Mouse (Mus musculus): Measurements from ENCODE around the gene 2310033P09Rik. TPM values are rescaled to one million over a fixed set of nuclear protein-coding genes. Genes with fewer than 3 reads are reported as not detected.
"Not testable (repeated sequence)": the region's sequence is repeated elsewhere in the genome, so short reads cannot be mapped to it uniquely, and the experiment has no call there.

The 2310033P09Rik gene
- polyA plus RNA-seq, 1 experiment from 2014 or later = 25.0 TPM

DNA sequence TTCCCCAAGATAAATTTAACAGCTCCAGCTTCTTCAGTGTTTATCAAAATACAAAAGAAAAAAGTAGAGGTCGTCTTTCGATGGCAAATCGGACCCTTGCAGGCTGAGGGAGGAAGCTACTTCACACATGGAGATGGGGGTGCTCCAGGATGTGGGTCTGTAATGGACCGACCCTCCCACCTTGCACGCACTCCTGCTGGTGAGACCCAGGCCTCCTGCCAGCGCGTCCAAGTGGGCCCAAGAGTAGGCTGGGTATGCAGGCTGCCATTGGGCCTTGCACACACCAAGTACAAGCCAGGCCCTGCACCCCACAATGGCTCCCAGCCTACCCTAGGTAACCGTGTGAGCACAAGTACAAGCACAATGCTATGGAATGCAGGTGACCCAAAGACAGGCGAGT, 3.4 kb downstream of the 2310033P09Rik start:
- 93% methylated on average over 8 of the region's 9 CpGs for WGBS

DNA sequence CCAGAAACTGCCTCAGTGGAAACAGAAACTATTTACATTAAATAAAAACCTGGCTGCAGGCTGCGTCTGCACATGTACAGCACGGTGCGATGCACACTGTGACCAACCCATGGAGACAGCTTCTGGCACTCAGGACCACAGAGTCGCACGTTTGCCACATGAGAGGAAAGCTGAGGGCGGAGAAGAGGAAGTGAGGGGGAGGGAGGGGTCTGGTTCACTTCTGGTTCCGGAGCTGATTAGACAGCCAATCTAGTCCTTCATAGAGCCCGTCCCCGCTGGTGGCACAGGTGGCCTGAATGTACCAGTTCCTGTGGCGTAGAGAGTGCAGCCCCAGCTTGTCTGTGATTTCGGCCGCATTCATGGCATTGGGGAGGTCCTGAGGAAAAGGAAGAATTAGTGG, 4.2 kb downstream of the 2310033P09Rik start:
- not testable (repeated sequence) for H3K4me2 ChIP-seq (replicated peaks); H3K27me3 ChIP-seq (ENCODE audit: control insufficient read depth, insufficient read depth, low read length); H3K27ac ChIP-seq; H3K9ac ChIP-seq; ATAC-seq (ENCODE audit: low FRiP score); DNase-seq (ENCODE audit: low spot score); H3K4me3 ChIP-seq (replicated peaks; ENCODE audit: low read length); H3K9me3 ChIP-seq (ENCODE audit: control insufficient read depth, low read length)
- Histone ChIP-seq H3K4me1 (replicated peaks; ENCODE audit: control insufficient read depth, insufficient read depth, low read length) (peaks cover 17% of the 10 kb centered on the region), H3K36me3 (replicated peaks; ENCODE audit: control insufficient read depth, insufficient read depth) (peaks cover 47% of the 10 kb centered on the region)
- 85% methylated on average over 12 of the region's 12 CpGs for WGBS

More for the DNA sequence above, 3.4 kb downstream of the 2310033P09Rik start:
- not testable (repeated sequence) for ATAC-seq (ENCODE audit: low FRiP score); H3K9me3 ChIP-seq (ENCODE audit: control insufficient read depth, low read length); H3K9ac ChIP-seq; H3K4me3 ChIP-seq (replicated peaks; ENCODE audit: low read length); H3K27me3 ChIP-seq (ENCODE audit: control insufficient read depth, insufficient read depth, low read length); H3K27ac ChIP-seq; H3K4me2 ChIP-seq (replicated peaks); DNase-seq (ENCODE audit: low spot score)
- H3K4me1 ChIP-seq (replicated peaks; ENCODE audit: control insufficient read depth, insufficient read depth, low read length) = peaks cover 17% of the 10 kb centered on the region
- H3K36me3 ChIP-seq (replicated peaks; ENCODE audit: control insufficient read depth, insufficient read depth) = peaks cover 53% of the 10 kb centered on the region

DNA sequence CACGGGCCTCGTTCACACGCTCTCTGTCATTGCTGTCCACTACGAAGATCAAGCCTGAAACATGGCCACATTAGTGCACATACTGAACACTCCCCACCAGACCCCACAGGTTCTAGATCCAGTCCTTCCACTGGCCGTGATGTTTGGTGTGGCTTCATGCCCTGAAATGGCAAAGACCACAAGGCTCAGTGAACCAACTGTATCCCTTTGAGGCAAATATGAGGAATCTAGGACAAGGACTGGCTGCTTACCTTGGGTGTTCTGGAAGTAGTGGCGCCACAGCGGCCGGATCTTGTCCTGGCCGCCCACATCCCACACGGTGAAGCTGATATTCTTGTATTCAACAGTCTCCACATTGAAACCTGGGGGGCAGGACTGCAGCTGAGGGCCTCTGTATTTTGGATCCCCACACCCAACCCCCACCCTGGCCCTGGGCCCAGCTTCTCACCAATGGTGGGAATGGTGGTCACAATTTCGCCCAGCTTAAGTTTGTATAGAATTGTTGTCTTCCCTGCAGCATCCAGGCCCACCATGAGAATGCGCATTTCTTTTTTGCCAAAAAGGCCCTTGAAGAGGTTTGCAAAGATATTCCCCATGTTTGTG, 4.9 kb downstream of the 2310033P09Rik start:
- WGBS = 92% methylated on average over 12 of the region's 12 CpGs
- DNase-seq (ENCODE audit: low spot score) (no peak), ATAC-seq (ENCODE audit: low FRiP score) (no peak)
- Histone ChIP-seq H3K36me3 (replicated peaks; ENCODE audit: control insufficient read depth, insufficient read depth) (peaks cover 46% of the 10 kb centered on the region), H3K9me3 (ENCODE audit: control insufficient read depth, low read length) (no peaks in the 10 kb centered on the region), H3K27me3 (ENCODE audit: control insufficient read depth, insufficient read depth, low read length) (no peaks in the 10 kb centered on the region), H3K27ac (no peak overlapping the region), H3K4me2 (replicated peaks) (no peak overlapping the region), H3K4me1 (replicated peaks; ENCODE audit: control insufficient read depth, insufficient read depth, low read length) (peaks cover 12% of the 10 kb centered on the region), H3K9ac (no peak overlapping the region), H3K4me3 (replicated peaks; ENCODE audit: low read length) (no peak overlapping the region)

DNA sequence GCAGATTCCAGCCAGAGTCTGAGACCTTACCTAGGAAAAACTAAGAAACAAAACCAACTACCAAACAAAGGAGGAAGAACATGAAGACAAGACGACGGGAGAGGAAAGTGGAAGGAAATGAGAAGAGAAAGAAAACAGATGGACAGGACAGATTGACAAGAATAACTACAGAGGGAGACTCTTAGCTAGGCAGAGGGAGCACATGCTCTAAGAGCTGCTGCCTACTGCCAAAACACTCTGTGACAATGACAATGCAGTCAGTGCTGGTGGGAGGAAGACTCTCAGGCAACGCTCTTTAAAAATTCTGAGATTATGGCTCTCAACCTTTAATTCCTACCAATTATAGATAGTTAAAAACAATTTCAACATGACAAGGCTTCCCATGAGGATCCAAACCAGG, 8.8 kb downstream of the 2310033P09Rik start:
- WGBS = 88% methylated on average over 3 of the region's 3 CpGs

DNA sequence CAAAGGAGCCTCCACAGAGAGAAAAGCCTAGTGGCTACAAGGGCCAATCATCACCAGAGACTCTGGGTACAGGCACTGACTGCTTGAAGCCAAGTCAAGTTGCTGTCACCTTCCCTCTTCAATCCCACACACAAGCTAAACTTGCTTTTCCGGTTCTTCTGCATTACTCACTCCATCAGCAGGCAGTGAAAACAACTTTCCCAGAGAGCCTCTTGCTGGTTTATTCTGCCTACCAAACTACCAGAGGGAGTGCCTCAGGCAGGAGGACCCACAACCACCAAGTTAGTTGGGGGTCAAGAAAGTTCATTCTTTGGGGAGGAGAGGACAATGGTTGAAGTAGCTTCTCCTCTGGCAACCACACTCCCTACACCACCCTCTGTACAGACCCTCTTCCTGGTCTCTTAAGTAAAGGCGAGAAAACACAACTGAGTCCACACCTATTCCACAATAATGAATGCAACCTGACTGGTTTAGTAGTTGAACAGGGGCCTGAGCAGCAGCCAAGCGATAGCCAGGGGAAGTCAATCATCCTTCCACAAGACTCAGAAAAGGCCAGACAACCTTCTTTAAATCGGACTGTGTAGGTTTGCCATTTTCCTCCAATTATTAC, 10.4 kb downstream of the 2310033P09Rik start:
- WGBS = 91% methylated on average over 4 of the region's 4 CpGs
- no peak for DNase-seq (ENCODE audit: low spot score)

More for the DNA sequence above, 8.8 kb downstream of the 2310033P09Rik start:
- H3K4me1 ChIP-seq (replicated peaks; ENCODE audit: control insufficient read depth, insufficient read depth, low read length) = no peaks in the 10 kb centered on the region
- H3K36me3 ChIP-seq (replicated peaks; ENCODE audit: control insufficient read depth, insufficient read depth) = peaks cover 18% of the 10 kb centered on the region
- no peak overlapping the region for H3K4me2 ChIP-seq (replicated peaks)
- ATAC-seq (ENCODE audit: low FRiP score) (no peak), DNase-seq (ENCODE audit: low spot score) (no peak)
- H3K9ac ChIP-seq = no peak overlapping the region
- H3K27ac ChIP-seq = no peak overlapping the region
- no peak overlapping the region for H3K4me3 ChIP-seq (replicated peaks; ENCODE audit: low read length)
- no peaks in the 10 kb centered on the region for H3K9me3 ChIP-seq (ENCODE audit: control insufficient read depth, low read length)
- no peaks in the 10 kb centered on the region for H3K27me3 ChIP-seq (ENCODE audit: control insufficient read depth, insufficient read depth, low read length)

DNA sequence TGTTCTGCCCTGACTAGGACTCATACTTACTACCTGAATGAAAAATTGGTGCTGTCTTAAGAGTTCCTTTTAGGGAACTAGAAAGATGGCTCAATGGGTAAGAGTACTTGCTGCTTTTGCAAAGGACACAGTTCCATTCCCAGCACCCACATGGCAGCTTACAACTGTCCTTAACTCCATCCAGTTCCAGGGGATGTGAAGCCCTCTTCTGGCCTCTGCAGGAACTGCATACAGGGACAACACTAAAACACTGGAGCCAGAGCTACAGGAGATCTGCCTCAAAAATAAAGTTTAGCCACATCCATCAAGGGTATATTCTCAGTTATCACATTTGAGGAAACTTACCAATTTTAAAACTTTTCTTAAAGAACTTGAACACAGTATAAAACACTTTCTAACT, 10.9 kb downstream of the 2310033P09Rik start:
- ATAC-seq (ENCODE audit: low FRiP score) = no peak
- Histone ChIP-seq H3K27me3 (ENCODE audit: control insufficient read depth, insufficient read depth, low read length) (no peaks in the 10 kb centered on the region), H3K27ac (no peak overlapping the region), H3K4me1 (replicated peaks; ENCODE audit: control insufficient read depth, insufficient read depth, low read length) (no peaks in the 10 kb centered on the region), H3K9ac (no peak overlapping the region), H3K9me3 (ENCODE audit: control insufficient read depth, low read length) (no peaks in the 10 kb centered on the region), H3K36me3 (replicated peaks; ENCODE audit: control insufficient read depth, insufficient read depth) (0 out of 2 replicates have a peak, but pooled peaks cover 4% of the 10 kb centered on the region), H3K4me3 (replicated peaks; ENCODE audit: low read length) (no peak overlapping the region), H3K4me2 (replicated peaks) (no peak overlapping the region)
- DNase-seq (ENCODE audit: low spot score) = no peak

More for the DNA sequence above, 10.4 kb downstream of the 2310033P09Rik start:
- Histone ChIP-seq H3K9ac (no peak overlapping the region), H3K4me2 (replicated peaks) (no peak overlapping the region), H3K4me1 (replicated peaks; ENCODE audit: control insufficient read depth, insufficient read depth, low read length) (no peaks in the 10 kb centered on the region), H3K36me3 (replicated peaks; ENCODE audit: control insufficient read depth, insufficient read depth) (0 out of 2 replicates have a peak, but pooled peaks cover 4% of the 10 kb centered on the region), H3K9me3 (ENCODE audit: control insufficient read depth, low read length) (no peaks in the 10 kb centered on the region), H3K4me3 (replicated peaks; ENCODE audit: low read length) (no peak overlapping the region), H3K27me3 (ENCODE audit: control insufficient read depth, insufficient read depth, low read length) (no peaks in the 10 kb centered on the region), H3K27ac (no peak overlapping the region)
- ATAC-seq (ENCODE audit: low FRiP score) = no peak

DNA sequence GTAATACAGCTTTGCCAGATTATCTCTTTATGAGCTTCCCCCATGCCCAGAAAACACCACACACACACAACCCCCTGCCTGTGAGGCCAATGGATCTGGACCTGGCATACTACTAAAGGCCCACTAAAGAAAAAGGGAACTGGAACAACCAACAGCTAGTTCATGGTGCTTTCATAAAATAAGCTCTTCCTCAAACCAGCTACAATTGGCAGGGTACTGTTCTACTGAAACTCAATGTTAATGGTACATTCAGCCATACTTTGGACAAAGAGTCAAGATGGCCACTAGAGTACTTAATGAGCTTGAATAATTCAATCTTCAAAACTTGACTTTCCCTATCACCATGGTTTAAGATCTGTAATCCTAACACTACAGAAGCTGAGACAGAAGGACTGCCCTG, 13.5 kb downstream of the 2310033P09Rik start:
- Histone ChIP-seq H3K27me3 (ENCODE audit: control insufficient read depth, insufficient read depth, low read length) (no peaks in the 10 kb centered on the region), H3K27ac (no peak overlapping the region), H3K9ac (no peak overlapping the region), H3K4me1 (replicated peaks; ENCODE audit: control insufficient read depth, insufficient read depth, low read length) (peaks cover 18% of the 10 kb centered on the region), H3K36me3 (replicated peaks; ENCODE audit: control insufficient read depth, insufficient read depth) (no peaks in the 10 kb centered on the region), H3K4me3 (replicated peaks; ENCODE audit: low read length) (no peak overlapping the region), H3K4me2 (replicated peaks) (no peak overlapping the region), H3K9me3 (ENCODE audit: control insufficient read depth, low read length) (no peaks in the 10 kb centered on the region)
- DNase-seq (ENCODE audit: low spot score) (no peak), ATAC-seq (ENCODE audit: low FRiP score) (no peak)

DNA sequence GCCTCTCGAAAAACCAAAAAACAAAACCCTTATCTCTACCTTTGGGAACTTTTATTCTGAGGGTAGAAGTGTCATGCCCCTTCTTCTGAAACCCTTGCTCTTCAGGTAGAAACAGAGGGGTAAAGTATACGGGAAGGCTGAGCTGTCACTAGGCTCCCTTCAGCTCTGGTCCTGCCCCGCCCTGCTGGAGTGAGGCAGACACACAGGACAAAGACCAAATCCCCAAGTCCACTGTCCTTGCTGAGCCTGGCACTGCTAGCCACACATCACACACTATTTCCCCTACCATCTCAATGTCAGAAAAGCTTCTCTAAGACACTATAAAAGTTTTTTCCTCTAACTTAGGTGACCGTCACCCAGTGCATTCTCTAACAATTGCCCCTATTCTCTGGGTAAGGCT, 14.2 kb downstream of the 2310033P09Rik start:
- 91% methylated on average over 4 of the region's 4 CpGs for WGBS
- Histone ChIP-seq H3K4me1 (replicated peaks; ENCODE audit: control insufficient read depth, insufficient read depth, low read length) (peaks cover 23% of the 10 kb centered on the region), H3K4me2 (replicated peaks) (no peak overlapping the region), H3K36me3 (replicated peaks; ENCODE audit: control insufficient read depth, insufficient read depth) (no peaks in the 10 kb centered on the region), H3K9ac (no peak overlapping the region), H3K4me3 (replicated peaks; ENCODE audit: low read length) (no peak overlapping the region), H3K9me3 (ENCODE audit: control insufficient read depth, low read length) (no peaks in the 10 kb centered on the region), H3K27ac (no peak overlapping the region), H3K27me3 (ENCODE audit: control insufficient read depth, insufficient read depth, low read length) (no peaks in the 10 kb centered on the region)
- DNase-seq (ENCODE audit: low spot score) (no peak), ATAC-seq (ENCODE audit: low FRiP score) (no peak)

DNA sequence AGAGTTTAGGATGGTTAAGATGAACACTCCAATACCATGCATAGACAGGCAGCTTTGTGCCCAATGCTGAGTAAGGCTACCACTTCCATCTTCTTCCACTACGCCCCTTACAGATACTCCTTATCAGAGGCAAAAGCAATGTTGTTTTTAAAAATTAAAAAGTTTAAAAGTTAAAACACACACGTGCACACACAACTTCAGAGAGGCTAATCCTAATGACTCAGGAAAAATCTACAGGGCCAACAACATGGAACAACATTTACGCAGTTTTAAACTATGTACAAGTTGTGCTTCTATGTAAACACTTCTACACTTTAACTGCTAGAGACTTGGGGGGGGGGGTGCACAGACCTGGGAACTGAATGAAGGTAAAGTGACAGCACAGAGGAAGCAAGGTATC, 15.9 kb downstream of the 2310033P09Rik start:
- 95% methylated on average over 3 of the region's 3 CpGs for WGBS
- Histone ChIP-seq H3K36me3 (replicated peaks; ENCODE audit: control insufficient read depth, insufficient read depth) (no peaks in the 10 kb centered on the region), H3K9me3 (ENCODE audit: control insufficient read depth, low read length) (no peaks in the 10 kb centered on the region), H3K4me3 (replicated peaks; ENCODE audit: low read length) (no peak overlapping the region), H3K27me3 (ENCODE audit: control insufficient read depth, insufficient read depth, low read length) (no peaks in the 10 kb centered on the region), H3K9ac (no peak overlapping the region), H3K4me2 (replicated peaks) (no peak overlapping the region), H3K4me1 (replicated peaks; ENCODE audit: control insufficient read depth, insufficient read depth, low read length) (peaks cover 28% of the 10 kb centered on the region), H3K27ac (no peak overlapping the region)
- ATAC-seq (ENCODE audit: low FRiP score) (no peak), DNase-seq (ENCODE audit: low spot score) (no peak)
